Mouse (Mus musculus): ENCODE measurements around the gene Atp2a1. TPM values are rescaled to one million over a fixed set of nuclear protein-coding genes. Genes with fewer than 3 reads are reported as not detected.

The Atp2a1 gene
- total RNA-seq, 2 experiments from 2014 or later: 0.67 to 9.0 TPM

- no peak for DNase-seq
These were observed 14.4 kb downstream of the Atp2a1 start for GRCm38 (mm10) chr7:126448481-126448880.

GRCm38 (mm10) chr7:126446217-126446616 lies 16.7 kb downstream of the Atp2a1 start:
- no peak for DNase-seq

GRCm38 (mm10) chr7:126445104-126445815 lies 17.6 kb downstream of the Atp2a1 start:
- no peak for DNase-seq

GRCm38 (mm10) chr7:126444536-126444935 lies 18.4 kb downstream of the Atp2a1 start:
- no peak for DNase-seq

- DNase-seq: no peak
These were observed 18.9 kb downstream of the Atp2a1 start for GRCm38 (mm10) chr7:126443997-126444396.

GRCm38 (mm10) chr7:126440134-126440533 lies 22.8 kb downstream of the Atp2a1 start:
- no peak for DNase-seq

- DNase-seq: peak; percentile 82
These were observed 26.1 kb downstream of the Atp2a1 start for GRCm38 (mm10) chr7:126436851-126437250.

- DNase-seq: no peak
These were observed 27.1 kb downstream of the Atp2a1 start for GRCm38 (mm10) chr7:126435801-126436200.

GRCm38 (mm10) chr7:126434726-126435125 lies 28.2 kb downstream of the Atp2a1 start:
- DNase-seq: no peak

GRCm38 (mm10) chr7:126430167-126430566 lies 32.7 kb downstream of the Atp2a1 start:
- no peak for DNase-seq

GRCm38 (mm10) chr7:126429503-126429898 lies 33.4 kb downstream of the Atp2a1 start:
- no peak for DNase-seq

GRCm38 (mm10) chr7:126428631-126429502 lies 34.0 kb downstream of the Atp2a1 start, which contains the start of gene Rabep2:
Gene Rabep2, plus strand, starts transcription at chr7:126428759.
- peak; percentile 99 for DNase-seq

- no peak for DNase-seq
These were observed 34.8 kb downstream of the Atp2a1 start for GRCm38 (mm10) chr7:126428154-126428553.

GRCm38 (mm10) chr7:126427323-126427860 lies 35.5 kb downstream of the Atp2a1 start:
- DNase-seq: no peak

GRCm38 (mm10) chr7:126424161-126424560 lies 38.7 kb downstream of the Atp2a1 start:
- no peak for DNase-seq

GRCm38 (mm10) chr7:126421756-126422155 lies 41.2 kb downstream of the Atp2a1 start:
- DNase-seq: no peak

- no peak for DNase-seq
These were observed 44.4 kb downstream of the Atp2a1 start for GRCm38 (mm10) chr7:126418496-126418895.

- no peak for DNase-seq
These were observed 45.3 kb downstream of the Atp2a1 start for GRCm38 (mm10) chr7:126417606-126418005.

GRCm38 (mm10) chr7:126417045-126417444 lies 45.9 kb downstream of the Atp2a1 start:
- DNase-seq: no peak

- no peak for DNase-seq
These were observed 46.3 kb downstream of the Atp2a1 start for GRCm38 (mm10) chr7:126416615-126417014.

GRCm38 (mm10) chr7:126414725-126415124 lies 48.2 kb downstream of the Atp2a1 start, which contains the start of gene Cd19:
Gene Cd19, minus strand, starts transcription at chr7:126414889.
- no peak for DNase-seq

- DNase-seq: no peak
These were observed 51.8 kb downstream of the Atp2a1 start for GRCm38 (mm10) chr7:126411061-126411460.

GRCm38 (mm10) chr7:126408686-126409085 lies 54.2 kb downstream of the Atp2a1 start:
- DNase-seq: no peak
